Mouse (Mus musculus) CH12.LX (cell line): Measurements from ENCODE around the gene Prox1.

ENCODE experiments used
- BHLHE40 ChIP-seq: IDR thresholded peaks from 2 replicates; pipeline ENCODE4 v1.6.1; 2011; ENCODE audit warnings: mild to moderate bottlenecking, low read depth, low read length, improper control_type of control experiment
- CTCF ChIP-seq, 2 experiments: IDR thresholded peaks in 1 of 2; conservative IDR thresholded peaks in 1 of 2; 2 replicates each; pipeline ENCODE4 v1.5.1; 2011 to 2012; ENCODE audit warnings: low read depth in 2 of 2, low read length in 2 of 2, improper control_type of control experiment in 1 of 2, inconsistent platforms in 1 of 2, mild to moderate bottlenecking in 1 of 2, moderate library complexity in 1 of 2
- ETS1 ChIP-seq: conservative IDR thresholded peaks from 2 replicates; pipeline ENCODE4 v1.6.1; 2012; ENCODE audit warnings: low read depth, mild to moderate bottlenecking, inconsistent platforms, low read length, improper control_type of control experiment, moderate library complexity
- GABPA ChIP-seq: IDR thresholded peaks from 2 replicates; pipeline ENCODE4 v1.6.1; 2012; ENCODE audit warnings: low read depth, low read length, improper control_type of control experiment, inconsistent platforms; ENCODE audit not compliant: insufficient replicate concordance
- MAFK ChIP-seq: IDR thresholded peaks from 2 replicates; pipeline ENCODE4 v1.6.1; 2011; ENCODE audit warnings: low read length, improper control_type of control experiment; ENCODE audit not compliant: insufficient replicate concordance
- MAZ ChIP-seq: IDR thresholded peaks from 2 replicates; pipeline ENCODE4 v1.6.1; 2012; ENCODE audit warnings: low read depth, mild to moderate bottlenecking, inconsistent platforms, low read length, improper control_type of control experiment, moderate library complexity
- NRF1 ChIP-seq: IDR thresholded peaks from 2 replicates; pipeline ENCODE4 v1.6.1; 2014; ENCODE audit warnings: low read depth, mild to moderate bottlenecking, inconsistent platforms, low read length, improper control_type of control experiment, moderate library complexity
- POLR2A ChIP-seq: IDR thresholded peaks from 2 replicates; pipeline ENCODE4 v1.6.1; 2011; ENCODE audit warnings: low read depth, mild to moderate bottlenecking, improper control_type of control experiment, low read length
- RAD21 ChIP-seq: IDR thresholded peaks from 2 replicates; pipeline ENCODE4 v1.6.1; 2011; ENCODE audit warnings: low read depth, mild to moderate bottlenecking, low read length, improper control_type of control experiment, moderate library complexity
- SIN3A ChIP-seq: IDR thresholded peaks from 2 replicates; pipeline ENCODE4 v1.6.1; 2012; ENCODE audit warnings: low read length, improper control_type of control experiment, inconsistent platforms
- ZMIZ1 ChIP-seq: IDR thresholded peaks from 2 replicates; pipeline ENCODE4 v1.6.1; 2012; ENCODE audit warnings: low read depth, mild to moderate bottlenecking, inconsistent platforms, low read length, improper control_type of control experiment
- ZNF384 ChIP-seq: IDR thresholded peaks from 2 replicates; pipeline ENCODE4 v1.6.1; 2012; ENCODE audit warnings: low read depth, low read length, improper control_type of control experiment, inconsistent platforms

DNA sequence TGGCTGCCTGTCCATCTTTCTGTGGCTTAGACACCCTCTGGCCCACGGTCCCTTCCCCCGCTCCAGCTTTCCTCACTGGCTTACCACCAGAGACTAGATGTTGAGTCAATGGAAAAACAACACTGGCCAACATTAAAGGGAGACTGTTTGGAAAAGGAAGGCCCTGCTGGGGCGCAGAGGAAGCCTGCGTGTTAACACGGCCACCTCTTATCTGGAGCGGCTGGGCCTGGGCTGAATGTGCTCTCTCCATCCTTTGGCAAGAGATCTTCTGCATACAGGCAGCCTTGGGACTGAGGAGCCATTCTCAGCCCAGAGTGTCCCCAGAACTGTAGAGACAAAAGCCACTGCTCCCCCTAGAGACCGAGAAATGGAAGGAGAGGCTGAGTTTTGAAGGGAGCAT lies 11.3 kb upstream of the Prox1 start:
- TF ChIP-seq MAFK (no peak), SIN3A (no peak), CTCF (conservative IDR thresholded peaks at IDR 0.05 in 1 of 2, IDR thresholded peaks at IDR 0.05 in 1 of 2; ENCODE audit: low read depth in 2 of 2, low read length in 2 of 2) (peak in 1 of 2 experiments; percentile 20; a peak in 1 of 4 replicates), BHLHE40 (no peak), GABPA (no peak), ZNF384 (no peak), ETS1 (no peak), NRF1 (no peak), POLR2A (no peak), RAD21 (no peak; the same call in 1 of the 2 replicates), ZMIZ1 (no peak), MAZ (no peak)
